Mouse (Mus musculus) CH12.LX (cell line): ENCODE measurements around the gene Rpl37a. TPM values are rescaled to one million over a fixed set of nuclear protein-coding genes. Genes with fewer than 3 reads are reported as not detected.

Experiments
- DNase-seq: peaks from one replicate; pipeline ENCODE4 v3.0.0-alpha.2; 2013; ENCODE audit errors: extremely low read depth
- H3K27ac ChIP-seq: 2 replicates; pipeline ENCODE4 v1.5.1; 2012; ENCODE audit warnings: low read depth, mild to moderate bottlenecking, control low read depth, moderate library complexity; ENCODE audit not compliant: insufficient read depth
- H3K27me3 ChIP-seq: replicated peaks from 2 replicates; pipeline ENCODE3; 2012; ENCODE audit warnings: inconsistent platforms
- H3K36me3 ChIP-seq, 2 experiments: replicated peaks in 1 of 2; 2 replicates each; pipeline versions ENCODE3 to v1.6.1; 2012; ENCODE audit warnings: inconsistent platforms in 1 of 2, low read length in 1 of 2, mild to moderate bottlenecking in 1 of 2, mixed read lengths in 1 of 2, moderate library complexity in 1 of 2; ENCODE audit not compliant: control insufficient read depth in 1 of 2, insufficient read depth in 1 of 2
- H3K4me1 ChIP-seq, 2 experiments: 2 replicates each; pipeline ENCODE4 v1.6.1; 2012; ENCODE audit warnings: inconsistent platforms in 1 of 2, moderate library complexity in 1 of 2; ENCODE audit not compliant: insufficient read depth in 2 of 2, control insufficient read depth in 1 of 2
- H3K4me2 ChIP-seq: 2 replicates; pipeline ENCODE4 v1.6.1; 2012; ENCODE audit warnings: low read depth, mild to moderate bottlenecking, control low read depth; ENCODE audit not compliant: poor library complexity, insufficient read depth, severe bottlenecking
- H3K4me3 ChIP-seq, 3 experiments: fragments of 150-350 bp in 1 of 3; sonication (generic) in 1 of 3; replicated peaks in 1 of 3; 2 replicates each; pipeline versions ENCODE3 to v1.5.1; 2011 to 2012; ENCODE audit warnings: low read depth in 2 of 3, low read length in 2 of 3, mild to moderate bottlenecking in 2 of 3, moderate library complexity in 2 of 3, control low read depth in 1 of 3, improper control_type of control experiment in 1 of 3, inconsistent platforms in 1 of 3, mixed read lengths in 1 of 3; ENCODE audit not compliant: poor library complexity in 1 of 3
- H3K79me2 ChIP-seq: replicated peaks from 2 replicates; pipeline ENCODE4 v1.6.1; 2012; ENCODE audit warnings: mild to moderate bottlenecking, moderate library complexity; ENCODE audit not compliant: control insufficient read depth, poor library complexity, insufficient read depth, severe bottlenecking; ENCODE audit errors: extremely low read depth
- H3K9ac ChIP-seq: 2 replicates; pipeline ENCODE4 v1.6.1; 2012; ENCODE audit warnings: low read depth, mild to moderate bottlenecking, control low read depth, moderate library complexity; ENCODE audit not compliant: insufficient read depth
- H3K9me3 ChIP-seq: replicated peaks from 2 replicates; pipeline ENCODE3; 2012; ENCODE audit warnings: low read length, inconsistent platforms, mixed read lengths
- BHLHE40 ChIP-seq: IDR thresholded peaks from 2 replicates; pipeline ENCODE4 v1.6.1; 2011; ENCODE audit warnings: mild to moderate bottlenecking, low read depth, low read length, improper control_type of control experiment
- CTCF ChIP-seq, 2 experiments: IDR thresholded peaks in 1 of 2; conservative IDR thresholded peaks in 1 of 2; 2 replicates each; pipeline ENCODE4 v1.5.1; 2011 to 2012; ENCODE audit warnings: low read depth in 2 of 2, low read length in 2 of 2, improper control_type of control experiment in 1 of 2, inconsistent platforms in 1 of 2, mild to moderate bottlenecking in 1 of 2, moderate library complexity in 1 of 2
- EP300 ChIP-seq: IDR thresholded peaks from 2 replicates; pipeline ENCODE4 v1.6.1; 2011; ENCODE audit warnings: low read length, improper control_type of control experiment
- ETS1 ChIP-seq: conservative IDR thresholded peaks from 2 replicates; pipeline ENCODE4 v1.6.1; 2012; ENCODE audit warnings: low read depth, mild to moderate bottlenecking, inconsistent platforms, low read length, improper control_type of control experiment, moderate library complexity
- GABPA ChIP-seq: IDR thresholded peaks from 2 replicates; pipeline ENCODE4 v1.6.1; 2012; ENCODE audit warnings: low read depth, low read length, improper control_type of control experiment, inconsistent platforms; ENCODE audit not compliant: insufficient replicate concordance
- JUN ChIP-seq: IDR thresholded peaks from 2 replicates; pipeline ENCODE4 v1.6.1; 2011; ENCODE audit warnings: low read depth, mild to moderate bottlenecking, low read length, improper control_type of control experiment, moderate library complexity; ENCODE audit not compliant: insufficient read depth
- JUND ChIP-seq: conservative IDR thresholded peaks from 2 replicates; pipeline ENCODE4 v1.6.1; 2011; ENCODE audit warnings: low read depth, low read length, improper control_type of control experiment
- KAT2A ChIP-seq: IDR thresholded peaks from 2 replicates; pipeline ENCODE4 v1.6.1; 2012; ENCODE audit warnings: low read length, improper control_type of control experiment, inconsistent platforms; ENCODE audit not compliant: insufficient replicate concordance
- MAX ChIP-seq: IDR thresholded peaks from 2 replicates; pipeline ENCODE4 v1.6.1; 2011; ENCODE audit warnings: low read length, improper control_type of control experiment
- MAZ ChIP-seq: IDR thresholded peaks from 2 replicates; pipeline ENCODE4 v1.6.1; 2012; ENCODE audit warnings: low read depth, mild to moderate bottlenecking, inconsistent platforms, low read length, improper control_type of control experiment, moderate library complexity
- MEF2A ChIP-seq: IDR thresholded peaks from 2 replicates; pipeline ENCODE4 v1.6.1; 2014; ENCODE audit warnings: low read depth, mild to moderate bottlenecking, inconsistent platforms, low read length, improper control_type of control experiment, borderline replicate concordance
- MYC ChIP-seq: IDR thresholded peaks from 2 replicates; pipeline ENCODE4 v1.6.1; 2011; ENCODE audit warnings: low read depth, mild to moderate bottlenecking, improper control_type of control experiment, low read length
- PAX5 ChIP-seq: IDR thresholded peaks from 2 replicates; pipeline ENCODE4 v1.6.1; 2012; ENCODE audit warnings: low read length, inconsistent platforms, mixed read lengths
- POLR2A ChIP-seq: IDR thresholded peaks from 2 replicates; pipeline ENCODE4 v1.6.1; 2011; ENCODE audit warnings: low read depth, mild to moderate bottlenecking, improper control_type of control experiment, low read length
- POLR2AphosphoS2 ChIP-seq: IDR thresholded peaks from 2 replicates; pipeline ENCODE4 v1.6.1; 2011; ENCODE audit warnings: low read depth, low read length, improper control_type of control experiment
- SIN3A ChIP-seq: IDR thresholded peaks from 2 replicates; pipeline ENCODE4 v1.6.1; 2012; ENCODE audit warnings: low read length, improper control_type of control experiment, inconsistent platforms
- SMC3 ChIP-seq: IDR thresholded peaks from 2 replicates; pipeline ENCODE4 v1.6.1; 2011; ENCODE audit warnings: low read depth, low read length, improper control_type of control experiment
- TBP ChIP-seq: conservative IDR thresholded peaks from 2 replicates; pipeline ENCODE4 v1.6.1; 2011; ENCODE audit warnings: low read depth, low read length, improper control_type of control experiment
- dilution Hi-C: fragments of 300-500 bp; cut with MboI; formaldehyde crosslinking; loops from 2 replicates; pipeline ENCODE4 v1.14.3; 2020; ENCODE audit warnings: low sequenced_read_pairs; ENCODE audit not compliant: extremely low pct_unique_long_range_greater_than_20kb, extremely low pct_ligation_motif_present
- in situ Hi-C: fragments of 300-500 bp; cut with MboI; formaldehyde crosslinking; loops from 3 replicates; pipeline ENCODE4 v1.14.3; 2019; ENCODE audit warnings: low sequenced_read_pairs, low pct_ligation_motif_present, low pct_unique_long_range_greater_than_20kb, mixed read lengths
- polyA plus RNA-seq: library from polyadenylated mRNA; unstranded; fragments of >175 nt; gene quantifications from 2 replicates; pipeline ENCODE4 v1.2.1, GENCODE M21; 2012; ENCODE audit warnings: low read depth; ENCODE audit not compliant: insufficient read length
- total RNA-seq, 2 experiments: library from RNA; depleted of rRNA; stranded (reverse); fragments of 300-350 nt in 1 of 2; fragments of >200 nt in 1 of 2; gene quantifications; 2 replicates each; pipeline ENCODE4 v1.2.3; 2012 to 2014

Rpl37a gene
- total and polyA plus RNA-seq, 3 experiments = 1,419 to 2,433 (median 1,462) TPM

GRCm38 (mm10) chr1:72673070-72673469 is 38.0 kb upstream of the Rpl37a start:
- H3K4me2 ChIP-seq = no peak overlapping the region
- no peaks in the 10 kb centered on the region for H3K79me2 ChIP-seq
- H3K4me3 ChIP-seq = no peak overlapping the region
- no peaks in the 10 kb centered on the region for H3K36me3 ChIP-seq
- no peaks in the 10 kb centered on the region for H3K4me1 ChIP-seq
- no peaks in the 10 kb centered on the region for H3K9me3 ChIP-seq
- no peak for TF ChIP-seq MAX
- TF ChIP-seq MYC = no peak
- no peak for TF ChIP-seq MAZ
- no peak for TF ChIP-seq EP300
- TF ChIP-seq POLR2AphosphoS2 = no peak
- TF ChIP-seq, all 38 proteins: peak for 0
- H3K9ac ChIP-seq = no peak overlapping the region
- in situ Hi-C loops (no loop called here), dilution Hi-C loops (no loop called here)
- H3K27ac ChIP-seq = no peak overlapping the region
- no peak for DNase-seq
- no peaks in the 10 kb centered on the region for H3K27me3 ChIP-seq

DNA sequence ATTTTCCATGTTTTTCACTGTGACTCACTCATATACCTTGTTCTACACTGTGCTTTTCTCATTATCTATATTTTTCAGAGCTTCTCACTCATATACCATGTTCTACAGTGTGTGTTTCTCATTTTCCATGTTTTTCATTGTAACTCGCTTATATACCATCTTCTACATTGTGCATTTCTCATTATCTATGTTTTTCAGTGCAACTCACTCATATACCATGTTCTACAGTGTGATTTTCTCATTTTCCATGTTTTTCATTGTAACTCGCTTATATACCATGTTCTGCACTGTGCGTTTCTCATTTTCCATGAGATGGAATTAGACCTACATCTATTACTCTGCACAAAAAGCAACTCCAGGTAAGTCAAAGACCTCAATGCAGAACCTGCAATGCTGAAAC is 14.8 kb upstream of the Rpl37a start:
- no peak overlapping the region for H3K27ac ChIP-seq
- DNase-seq = peak; percentile 55
- no peak overlapping the region for H3K4me3 ChIP-seq
- H3K36me3 ChIP-seq = no peaks in the 10 kb centered on the region
- dilution Hi-C loops (no loop called here), in situ Hi-C loops (no loop called here)
- no peaks in the 10 kb centered on the region for H3K27me3 ChIP-seq
- no peak for TF ChIP-seq MEF2A
- TF ChIP-seq CTCF (conservative IDR thresholded peaks at IDR 0.05 in 1 of 2, IDR thresholded peaks at IDR 0.05 in 1 of 2; ENCODE audit: low read depth in 2 of 2, low read length in 2 of 2) = no peak
- TF ChIP-seq SIN3A = no peak
- TF ChIP-seq ETS1 = no peak
- TF ChIP-seq JUN = no peak
- TF ChIP-seq BHLHE40 = no peak
- TF ChIP-seq GABPA = no peak
- no peak for TF ChIP-seq MAX
- no peak for TF ChIP-seq JUND
- TF ChIP-seq KAT2A = no peak
- no peak for TF ChIP-seq TBP
- no peak for TF ChIP-seq POLR2AphosphoS2
- no peak for TF ChIP-seq PAX5
- no peak for TF ChIP-seq SMC3
- no peak for TF ChIP-seq POLR2A
- no peak overlapping the region for H3K4me2 ChIP-seq
- H3K4me1 ChIP-seq = no peaks in the 10 kb centered on the region
- H3K9ac ChIP-seq = no peak overlapping the region
- no peaks in the 10 kb centered on the region for H3K9me3 ChIP-seq
- H3K79me2 ChIP-seq = no peaks in the 10 kb centered on the region
